Mouse (Mus musculus) liver, postnatal 0 days (tissue): ENCODE results near the gene Txk.

Experiments
- CTCF ChIP-seq: sonication (generic); IDR thresholded peaks from 2 replicates; pipeline ENCODE4 v1.5.1; 2016; ENCODE audit warnings: antibody characterized with exemption, low read depth
- EP300 ChIP-seq: IDR thresholded peaks from 2 replicates; pipeline ENCODE4 v1.6.1; 2016; ENCODE audit warnings: antibody characterized with exemption, low read depth, mild to moderate bottlenecking

DNA sequence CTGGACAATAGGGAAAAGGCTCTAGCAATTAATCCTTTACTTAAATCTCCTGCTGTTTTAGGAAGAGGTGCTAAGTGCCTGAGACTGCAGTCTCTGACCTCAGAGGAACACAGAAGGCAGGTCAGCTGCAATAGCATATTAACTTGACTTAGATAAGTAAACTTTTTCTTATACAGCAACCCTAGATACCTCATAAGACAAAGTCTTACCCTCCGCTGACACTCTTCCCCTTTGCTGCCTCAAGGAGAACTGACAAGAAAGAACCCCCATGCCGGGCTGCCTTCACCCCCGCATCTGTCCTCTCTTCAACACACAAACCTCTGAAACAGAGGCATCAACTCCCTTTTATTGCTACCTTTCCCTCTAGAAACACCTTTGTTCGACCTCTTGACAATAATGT is 38.8 kb upstream of the Txk start:
- no peak for TF ChIP-seq CTCF
- TF ChIP-seq EP300 = no peak
